Mouse (Mus musculus): ENCODE measurements around the gene Nr2c2.
"Not testable (repeated sequence)": the region's sequence is repeated elsewhere in the genome, so short reads cannot be mapped to it uniquely, and the experiment has no call there.

Gene Nr2c2

GRCm38 (mm10) chr6:92091130-92091591 is at the start of gene Nr2c2:
Gene Nr2c2, plus strand, starts transcription at chr6:92091390.
- DNase-seq, result peak; percentile 93

DNA sequence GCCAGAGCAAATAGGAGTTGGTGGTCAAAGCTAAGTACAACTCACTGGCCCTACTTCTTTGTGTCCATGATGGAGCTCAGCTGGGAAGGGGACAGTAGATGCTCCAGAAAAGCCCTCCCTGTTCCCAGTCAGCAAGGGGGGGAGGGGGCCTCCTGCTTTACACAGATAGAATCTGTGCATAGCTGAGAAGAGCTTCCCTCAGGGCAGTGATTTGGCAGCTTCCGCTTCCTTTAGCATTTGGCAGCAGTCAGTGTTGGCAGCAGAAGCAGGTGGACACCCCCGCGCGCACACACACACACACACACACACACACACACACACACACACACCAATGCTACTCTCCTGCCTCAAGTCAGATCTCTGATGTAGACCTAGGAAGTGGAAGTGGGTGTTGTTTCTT is 49.1 kb upstream of the Nr2c2 start:
- DNase-seq, result peak; percentile 6

DNA sequence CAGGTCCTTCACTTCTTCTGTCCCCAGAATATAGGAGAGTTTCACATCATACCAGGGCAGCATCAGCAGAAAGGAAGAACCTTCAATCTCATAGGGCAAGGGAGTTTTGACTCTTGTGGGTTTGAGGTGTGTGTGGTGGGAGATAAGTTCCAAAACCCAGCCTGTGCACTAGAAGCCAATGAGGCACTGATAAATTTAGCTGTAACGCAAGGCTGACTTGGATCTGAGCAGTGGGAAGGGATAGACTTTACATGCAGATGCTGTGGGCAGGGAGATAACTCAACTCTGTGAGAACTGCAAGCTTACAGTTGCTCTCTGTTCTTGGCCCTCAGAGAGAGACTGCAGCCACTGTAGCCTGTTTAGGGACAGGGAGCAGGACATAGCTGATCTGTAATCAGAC is 48.3 kb upstream of the Nr2c2 start:
- DNase-seq, result no peak

DNA sequence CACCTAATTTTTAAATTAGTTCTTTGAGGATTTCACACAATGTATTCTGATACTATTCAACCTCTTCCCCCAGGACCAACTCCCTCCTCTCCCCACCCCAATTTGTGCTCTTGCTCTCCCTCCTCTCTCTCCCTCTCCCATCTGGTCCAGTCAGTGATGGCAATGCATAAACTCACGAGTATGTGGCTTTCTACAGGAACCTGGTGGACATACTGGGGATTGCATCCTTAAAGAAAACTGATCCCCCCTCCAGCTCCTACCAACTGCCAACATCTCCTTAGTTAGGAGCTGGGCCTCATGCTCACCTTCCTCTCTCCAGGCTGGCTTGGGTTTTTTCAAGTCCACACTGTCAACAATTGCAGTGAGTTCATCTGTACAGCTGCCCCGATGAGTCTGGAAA is 33.4 kb upstream of the Nr2c2 start:
- DNase-seq, result no peak

GRCm38 (mm10) chr6:92061725-92062124 is 29.5 kb upstream of the Nr2c2 start:
- DNase-seq, result no peak

DNA sequence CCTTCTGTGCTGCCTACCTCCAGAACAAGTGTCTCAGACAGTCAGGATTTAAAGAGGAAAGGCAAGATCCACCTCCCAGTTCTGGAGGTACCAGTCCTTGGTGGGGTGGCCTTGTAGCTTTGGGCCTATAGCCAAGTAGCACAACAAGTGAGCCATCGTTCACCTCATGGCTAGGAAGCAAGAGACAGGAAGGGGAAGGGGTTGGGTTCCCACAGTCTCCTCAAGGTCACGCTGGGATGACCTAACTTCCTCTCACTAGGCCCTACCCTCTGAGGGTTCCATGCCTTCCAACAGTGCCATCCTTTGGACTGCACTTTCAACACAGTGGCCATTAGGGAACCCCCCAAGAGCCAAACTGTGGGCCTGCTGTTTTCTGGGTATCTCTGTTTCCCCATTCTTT is 27.7 kb upstream of the Nr2c2 start:
- DNase-seq, result no peak

DNA sequence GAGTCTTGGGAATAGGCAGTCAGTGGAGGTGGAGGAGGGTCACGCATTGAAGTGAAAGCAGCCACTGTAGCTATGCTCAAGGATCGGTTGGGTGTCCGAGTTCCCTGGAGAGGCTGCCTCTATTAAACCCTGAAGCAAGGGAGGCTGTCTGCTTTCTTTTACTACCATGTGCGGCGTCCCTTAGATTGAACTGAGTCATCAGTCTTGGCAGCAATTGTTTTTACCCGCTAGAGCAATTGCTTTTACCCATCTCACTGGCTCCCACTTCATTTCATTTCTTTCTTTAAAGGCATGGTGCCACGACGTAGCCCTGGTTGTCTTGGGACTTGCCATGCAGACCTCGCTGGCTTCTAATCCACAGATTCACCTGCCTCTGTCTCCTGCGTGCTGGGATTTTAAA is 27.1 kb upstream of the Nr2c2 start:
- no peak for DNase-seq

- no peak for DNase-seq
Measured at GRCm38 (mm10) chr6:92065721-92066496, 25.3 kb upstream of the Nr2c2 start.

- DNase-seq, result peak; percentile 62
Measured at GRCm38 (mm10) chr6:92067146-92067790, 23.9 kb upstream of the Nr2c2 start.

DNA sequence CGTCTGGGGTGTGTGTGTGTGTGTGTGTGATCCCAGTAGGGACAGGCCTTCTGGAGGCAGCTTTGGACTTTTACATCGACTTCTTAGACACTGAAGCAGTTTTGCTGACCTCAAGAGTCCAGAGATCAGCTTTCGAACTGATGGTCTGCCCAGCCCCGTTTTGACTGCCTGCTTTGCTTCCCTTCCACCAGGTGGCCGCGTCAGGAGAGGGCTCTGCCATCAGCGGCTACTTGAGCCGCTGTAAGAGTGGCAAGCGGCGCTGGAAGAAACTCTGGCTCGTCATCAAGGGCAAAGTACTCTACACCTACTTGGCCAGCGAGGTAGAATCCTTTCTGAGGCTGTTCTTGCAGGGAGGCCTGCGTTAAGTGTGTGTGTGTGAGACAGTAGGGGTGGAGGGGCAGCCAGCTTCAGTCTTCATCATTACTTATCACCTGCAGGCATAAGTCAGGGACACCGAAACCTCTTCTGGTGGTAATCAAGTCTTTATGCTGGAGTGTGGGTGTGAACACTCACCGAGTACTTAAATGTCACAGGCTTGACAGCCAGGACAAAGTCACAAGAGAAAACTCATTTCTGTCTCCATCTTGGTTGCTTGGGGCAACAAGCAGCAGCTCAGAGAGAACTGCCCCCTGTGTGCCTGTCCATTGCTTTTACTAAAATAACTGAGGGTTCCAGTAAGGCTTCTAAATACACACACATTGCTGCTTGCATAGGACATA is 19.9 kb upstream of the Nr2c2 start:
- DNase-seq, result no peak

DNA sequence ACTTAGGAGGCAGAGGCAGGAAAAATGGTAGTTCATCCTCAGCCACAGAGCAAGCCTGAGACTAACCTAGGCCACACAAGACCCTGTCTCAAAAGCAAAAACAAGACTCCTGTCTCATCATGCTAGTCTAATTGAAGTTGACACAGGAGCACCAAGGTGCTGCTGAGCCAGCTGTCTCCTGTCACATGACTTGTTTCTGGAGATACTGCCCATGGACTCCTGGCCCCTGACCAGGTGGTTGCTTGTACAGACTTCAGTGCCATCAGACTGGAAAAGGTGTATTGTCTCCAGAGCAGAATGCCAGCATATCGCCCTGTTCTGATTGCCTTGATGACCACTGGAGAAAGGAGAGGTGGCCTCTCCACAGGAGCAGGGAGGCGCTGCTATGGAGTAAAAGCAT is 10.5 kb upstream of the Nr2c2 start:
- no peak for DNase-seq

- DNase-seq, result no peak
Measured at GRCm38 (mm10) chr6:92082756-92083155, 8.4 kb upstream of the Nr2c2 start.

GRCm38 (mm10) chr6:92084932-92085331 is 6.3 kb upstream of the Nr2c2 start:
- DNase-seq, result no peak

- DNase-seq, result not testable (repeated sequence)
Measured at GRCm38 (mm10) chr6:92089141-92089540, 2.0 kb upstream of the Nr2c2 start.

GRCm38 (mm10) chr6:92089982-92090381 is 1.2 kb upstream of the Nr2c2 start:
- DNase-seq, result no peak

DNA sequence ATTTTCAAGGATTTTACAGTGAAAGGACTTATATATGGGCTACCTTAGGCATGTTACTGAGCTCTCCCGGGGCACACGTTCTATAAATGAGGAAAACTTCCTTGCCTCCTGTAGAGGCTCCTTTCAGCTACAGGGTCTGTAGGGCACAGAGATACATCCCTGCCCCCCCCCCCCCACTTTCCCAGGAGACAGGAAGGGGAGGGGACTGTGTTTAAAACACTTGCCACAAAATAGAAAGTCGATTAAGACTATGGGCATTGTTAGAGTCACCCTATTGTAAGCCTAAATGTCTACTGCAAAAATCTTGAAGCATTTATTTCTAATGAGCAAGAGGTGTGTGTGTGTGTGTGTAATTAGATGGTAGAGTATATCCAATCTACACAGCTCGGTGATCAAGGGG is 693 bp upstream of the Nr2c2 start:
- DNase-seq, result no peak

DNA sequence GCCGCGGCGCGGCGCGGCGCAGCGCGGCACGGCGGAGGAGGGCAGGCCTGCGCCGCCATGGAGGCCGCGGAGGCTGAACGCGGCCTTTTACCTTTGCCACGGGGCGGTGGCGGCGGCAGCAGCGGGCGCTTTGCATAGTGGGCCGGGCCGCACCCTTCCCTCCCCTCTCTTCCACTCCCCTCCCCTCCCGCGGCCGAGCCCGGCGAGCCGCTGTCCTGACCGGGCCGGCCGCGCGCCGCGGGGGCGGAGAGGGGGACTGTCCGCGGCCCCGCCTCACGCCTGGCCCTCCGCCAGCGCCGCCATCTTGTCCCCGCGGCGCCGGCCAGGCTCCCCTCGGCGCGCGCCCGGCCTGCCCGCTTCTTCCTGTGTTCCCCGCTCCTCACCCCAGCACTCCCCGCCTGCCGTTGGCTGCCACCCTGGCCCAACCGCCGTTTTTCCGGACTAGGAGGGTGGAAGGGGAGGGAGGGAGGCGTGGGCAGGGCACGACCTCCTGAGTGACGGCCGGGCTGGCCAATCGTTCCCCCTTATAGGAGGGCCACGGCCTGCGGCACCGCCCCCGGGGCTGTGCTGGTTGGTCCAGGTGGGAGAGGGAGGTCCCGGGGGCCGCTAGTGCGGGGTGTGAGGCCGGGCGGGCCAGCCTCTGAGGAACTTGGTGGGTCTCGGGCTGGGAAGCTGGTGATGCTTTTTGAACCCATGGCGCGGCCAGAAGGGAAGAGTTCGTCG is 738 bp downstream of the Nr2c2 start:
- DNase-seq, result peak; percentile 99

- DNase-seq, result no peak
Measured at GRCm38 (mm10) chr6:92092737-92093136, 1.5 kb downstream of the Nr2c2 start.

DNA sequence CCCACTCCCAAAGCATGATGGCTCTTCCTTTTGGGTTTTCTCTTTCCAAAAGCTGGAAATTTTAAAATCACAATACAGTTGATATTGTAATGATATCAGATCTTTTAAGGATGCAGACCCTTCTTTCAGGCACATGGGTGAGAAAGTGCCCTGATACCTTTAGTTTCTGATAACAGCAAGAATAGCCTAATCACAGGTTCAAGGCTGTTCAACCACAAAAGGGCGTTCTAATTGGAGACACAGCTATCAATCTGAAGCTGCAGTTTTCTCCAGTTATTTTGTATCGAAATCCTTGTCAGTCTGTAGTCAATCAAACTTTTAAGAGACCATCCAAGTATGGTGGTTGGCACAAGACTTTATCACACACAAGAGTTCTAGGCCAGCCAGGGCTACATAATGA is 2.7 kb downstream of the Nr2c2 start:
- no peak for DNase-seq

DNA sequence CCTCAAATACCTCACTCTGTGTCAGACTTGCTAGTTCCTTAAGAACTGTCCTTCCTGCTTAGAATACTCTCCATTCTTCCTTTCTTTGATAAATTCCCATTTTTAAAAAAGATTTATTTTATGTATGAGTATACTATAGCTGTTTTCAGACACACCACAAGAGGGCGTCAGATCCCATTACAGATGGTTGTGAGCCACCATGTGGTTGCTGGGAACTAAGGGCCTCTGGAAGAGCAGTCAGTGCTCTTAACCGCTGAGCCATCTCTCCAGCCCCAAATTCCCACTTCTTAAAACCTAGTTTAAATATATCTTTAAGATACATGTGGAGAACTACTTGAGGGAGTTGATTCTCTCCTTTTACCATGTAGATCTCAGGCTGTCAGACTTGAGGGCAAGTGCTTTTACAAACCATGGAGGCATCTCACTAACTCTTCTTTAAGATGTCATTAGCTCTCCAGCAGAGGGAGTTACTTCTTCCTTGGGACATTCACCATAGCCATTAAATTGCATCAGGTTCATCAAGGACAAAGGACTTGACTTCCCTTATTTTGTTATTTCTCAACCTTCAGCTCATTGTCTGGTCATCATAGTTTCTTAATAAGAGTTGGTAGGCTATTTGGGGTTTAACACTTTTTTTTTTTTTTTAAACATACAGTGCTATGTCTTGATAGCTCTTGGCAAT is 9.6 kb downstream of the Nr2c2 start:
- no peak for DNase-seq

DNA sequence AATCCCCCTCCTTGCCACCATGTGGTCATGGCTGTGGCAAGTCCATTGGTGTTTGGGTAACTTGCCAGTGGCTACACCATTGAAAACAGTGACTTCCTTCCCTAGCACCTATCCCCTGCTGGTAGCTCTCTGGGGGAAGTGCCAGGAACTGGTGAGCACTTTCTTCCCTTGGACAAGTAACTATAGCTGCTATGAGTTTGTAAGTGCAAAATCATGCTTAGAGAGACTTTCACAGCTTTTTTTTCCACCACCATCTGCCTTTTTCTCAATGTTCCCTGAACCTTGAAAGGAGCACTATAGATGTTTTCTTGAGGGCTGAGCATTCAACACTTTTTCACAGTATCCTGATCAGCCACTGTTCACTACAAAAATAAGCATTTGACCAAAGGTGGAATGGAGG is 33.4 kb downstream of the Nr2c2 start:
- DNase-seq, result no peak

DNA sequence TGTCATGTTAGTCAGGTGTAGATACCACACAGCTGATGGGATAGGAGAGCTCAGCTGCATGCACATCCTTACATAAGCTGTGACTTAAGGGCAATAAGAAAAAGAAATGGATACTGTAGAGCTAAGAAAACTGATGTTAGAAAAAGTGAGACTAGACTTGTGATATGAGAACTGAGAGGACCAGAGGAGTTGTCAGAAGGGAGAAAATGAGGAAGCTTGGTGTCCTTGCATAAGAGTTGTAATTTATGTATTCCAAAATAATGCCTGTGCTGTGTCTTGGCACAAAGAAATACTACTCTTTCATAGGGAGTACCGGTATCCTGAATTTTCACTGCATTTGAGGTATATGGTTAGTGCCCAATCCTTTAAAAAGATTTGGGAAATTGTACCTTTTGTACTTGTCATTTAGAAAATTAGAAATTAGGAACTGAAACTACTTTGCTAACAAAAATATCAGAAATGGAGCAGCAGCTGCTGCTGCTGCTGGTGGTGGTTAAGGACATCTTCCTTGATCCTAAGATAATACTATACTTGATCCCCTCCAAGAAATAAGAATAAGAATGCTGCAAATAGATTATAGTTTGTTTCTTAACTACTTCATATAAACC is 35.8 kb downstream of the Nr2c2 start:
- DNase-seq, result no peak
